Mouse (Mus musculus) gastrocnemius, adult 8-10 months (tissue): ENCODE data around the gene Pabpc5. TPM values are rescaled to one million over a fixed set of nuclear protein-coding genes. Genes with fewer than 3 reads are reported as not detected.

Source experiments
- DNase-seq, 2 experiments: peaks; one replicate each; pipeline ENCODE4 v3.0.0; 2022; ENCODE audit warnings: low spot score in 2 of 2
- total RNA-seq, 4 experiments: library from RNA; stranded (reverse); gene quantifications; 2 replicates each; pipeline ENCODE4 v1.2.4; 2022

The Pabpc5 gene
- under 1 TPM in 1 of 4 experiments, not detected in 3; 0.16 TPM for total RNA-seq

DNA sequence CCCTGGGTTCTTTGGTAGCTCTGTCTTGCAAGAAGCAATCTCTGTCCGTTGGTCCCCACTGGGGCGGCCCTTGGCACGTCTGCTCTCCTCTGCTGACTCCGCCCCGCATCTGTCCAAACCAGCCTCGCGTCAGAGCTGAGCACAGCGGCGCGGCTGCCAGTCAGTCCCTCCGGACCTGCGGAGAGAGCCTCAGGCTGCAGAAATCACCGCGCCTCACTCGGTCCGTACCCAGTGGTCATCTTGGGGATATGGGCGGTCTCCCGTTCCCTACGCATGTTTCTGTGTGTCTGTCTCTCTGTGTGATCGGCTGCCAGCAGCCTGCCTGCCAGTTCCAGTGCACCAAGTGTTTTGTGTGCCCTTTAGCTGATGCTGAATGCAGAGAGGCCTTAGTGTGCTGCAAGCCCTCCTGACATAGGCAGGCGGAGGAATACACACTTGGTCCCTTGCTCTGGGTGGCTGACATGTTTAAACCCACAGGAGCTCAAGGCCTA lies at the start of gene Pabpc5:
Gene Pabpc5 (plus strand): TSS at position 116 of the 491 bp plus-strand sequence.
- peak; percentile 18 to 58 for DNase-seq

DNA sequence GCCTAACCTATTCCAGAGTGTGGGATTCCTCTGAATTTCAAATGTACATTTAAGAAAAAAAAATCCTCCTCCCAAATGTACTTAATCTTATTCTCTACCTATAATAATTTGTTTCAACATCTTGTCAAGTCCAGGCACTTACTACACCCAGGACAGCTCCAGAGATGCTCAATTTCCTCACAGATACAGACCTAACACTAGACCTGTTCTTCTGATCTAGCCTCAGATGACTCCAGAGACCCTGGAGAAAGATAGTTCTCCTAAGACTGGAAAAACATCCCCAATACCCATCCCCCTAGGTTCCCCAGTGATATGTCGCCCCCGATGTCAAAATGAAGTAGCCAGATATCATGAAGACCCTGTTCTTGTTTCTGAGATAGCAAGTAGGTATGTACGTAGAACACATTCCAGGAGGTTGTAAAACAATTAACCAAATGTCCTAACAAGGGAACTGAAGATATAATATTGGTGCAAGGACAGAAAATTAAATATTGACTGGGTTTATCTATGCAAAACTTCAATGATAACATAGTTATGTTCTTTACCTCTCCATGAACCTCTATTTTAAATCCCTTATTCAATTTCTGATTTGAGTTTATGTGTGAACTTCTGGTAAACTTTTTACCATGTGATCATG lies 39.9 kb upstream of the Pabpc5 start:
- DNase-seq = no peak

DNA sequence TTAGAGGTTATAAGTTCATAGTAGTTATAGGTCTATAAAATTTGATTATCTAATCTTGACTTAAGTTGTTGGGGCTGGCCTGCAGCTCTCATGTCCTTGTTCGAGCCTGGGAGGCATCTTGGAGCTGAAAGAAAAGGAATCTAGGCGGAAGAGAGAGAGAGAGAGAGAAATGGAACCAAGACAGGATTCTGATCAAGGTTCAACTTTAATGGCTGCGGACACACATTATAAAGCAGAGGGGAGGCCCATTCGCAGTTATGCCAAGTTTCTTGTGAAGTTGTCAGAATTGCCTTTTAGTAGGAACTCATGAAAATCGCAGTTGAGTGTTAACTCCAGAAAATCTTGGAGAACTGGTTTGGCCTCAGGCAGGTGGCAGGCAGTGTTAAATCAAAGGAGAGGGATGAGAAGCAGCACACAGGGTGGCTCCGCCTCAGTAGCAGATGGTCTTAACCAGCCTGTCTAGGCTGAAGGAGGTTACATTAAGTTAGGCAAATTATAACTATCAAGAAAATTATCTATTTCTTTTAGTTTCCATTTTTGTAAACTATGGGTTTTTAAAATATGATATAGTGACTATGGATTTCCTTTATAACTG lies 38.6 kb upstream of the Pabpc5 start:
- no peak for DNase-seq

DNA sequence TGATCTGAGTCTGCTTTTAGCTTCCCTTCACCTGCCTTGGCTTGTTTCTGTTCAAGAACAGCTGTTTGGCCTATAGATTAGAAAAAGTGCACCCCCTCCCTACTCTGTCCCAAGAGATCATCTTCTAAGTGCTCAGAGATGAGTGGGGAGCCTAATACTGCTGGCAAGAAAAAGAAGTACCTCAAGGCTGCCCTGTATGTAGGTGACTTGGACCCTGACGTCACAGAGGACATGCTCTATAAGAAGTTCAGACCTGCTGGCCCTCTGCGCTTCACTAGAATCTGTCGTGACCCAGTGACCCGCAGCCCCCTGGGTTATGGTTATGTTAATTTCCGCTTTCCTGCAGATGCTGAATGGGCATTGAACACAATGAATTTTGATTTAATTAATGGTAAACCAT lies 856 bp downstream of the Pabpc5 start:
- no peak for DNase-seq
